Mouse (Mus musculus): ENCODE results near the gene Tmem79. TPM values are rescaled to one million over a fixed set of nuclear protein-coding genes. Genes with fewer than 3 reads are reported as not detected.

The Tmem79 gene
- polyA plus RNA-seq, 2 experiments, result 0.70 to 1.0 TPM

DNA sequence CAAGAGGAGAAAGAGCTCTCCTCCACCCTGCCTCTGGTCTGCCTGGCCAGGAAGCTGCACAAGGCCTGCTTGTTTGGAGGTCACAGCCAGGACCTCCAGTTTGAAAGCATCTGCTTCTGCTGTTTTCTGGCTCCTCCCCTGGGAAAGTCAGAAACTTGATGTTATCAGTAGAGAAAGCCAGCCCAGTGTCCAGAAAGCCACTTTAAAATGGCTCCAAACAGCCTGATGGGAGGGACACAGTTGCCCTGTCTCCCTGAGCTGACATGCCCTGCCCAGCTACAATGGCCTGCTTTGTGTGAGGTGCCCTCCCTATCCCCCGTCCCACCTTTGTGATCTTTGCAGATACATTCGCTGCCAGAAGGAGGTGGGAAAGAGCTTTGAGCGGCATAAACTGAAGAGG is 24.0 kb upstream of the Tmem79 start:
- peaks cover 73% of the 10 kb centered on the region for H3K36me3 ChIP-seq (replicated peaks; ENCODE audit: control insufficient read depth, insufficient read depth, low read depth)
- ATAC-seq (ENCODE audit: insufficient read depth), result no peak

DNA sequence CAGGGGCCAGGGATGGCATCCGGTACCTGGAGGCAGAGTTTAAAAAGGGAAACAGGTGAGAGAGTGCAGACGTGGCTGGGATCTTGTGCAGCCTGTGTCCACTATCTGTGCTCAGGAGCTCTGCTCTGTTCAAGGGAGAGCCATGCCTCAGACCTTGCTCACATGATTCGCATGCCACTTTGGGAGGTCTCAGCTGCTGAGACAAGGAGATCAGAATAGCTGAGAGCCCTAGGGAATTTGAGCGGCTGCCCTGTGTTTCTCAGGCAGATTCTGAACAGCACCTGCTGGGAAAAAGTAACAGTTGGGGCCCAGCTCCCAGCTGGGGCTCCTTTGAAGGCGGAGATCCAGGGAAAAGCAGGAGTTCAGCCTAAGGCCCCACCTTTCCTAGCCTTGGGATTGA is 23.6 kb upstream of the Tmem79 start:
- no peak for TF ChIP-seq EP300 (IDR thresholded peaks at IDR 0.05; ENCODE audit: low read depth)
- no peak for TF ChIP-seq CTCF (IDR thresholded peaks at IDR 0.05; ENCODE audit: low read depth)
- no peak overlapping the region for H3K4me3 ChIP-seq (ENCODE audit: insufficient read depth in 1 of 2, low read depth in 2 of 2, low read length in 2 of 2)
- peaks cover 77% of the 10 kb centered on the region for H3K36me3 ChIP-seq (replicated peaks; ENCODE audit: control insufficient read depth, insufficient read depth, low read depth)
- H3K9ac ChIP-seq (replicated peaks), result no peak overlapping the region
- no peaks in the 10 kb centered on the region for H3K27me3 ChIP-seq (ENCODE audit: control insufficient read depth, insufficient read depth, low read length)
- H3K4me2 ChIP-seq (ENCODE audit: low read depth), result no peak overlapping the region
- no peak for ATAC-seq (ENCODE audit: insufficient read depth)
- peaks cover 25 to 31% of the 10 kb centered on the region in 2 experiments for H3K4me1 ChIP-seq (replicated peaks; ENCODE audit: control insufficient read depth in 2 of 2, insufficient read depth in 2 of 2, low read length in 1 of 2)
- DNase-seq (ENCODE audit: low read depth in 3 of 3, low spot score in 3 of 3), result no peak
- 75% methylated on average over 5 of the region's 5 CpGs for WGBS (ENCODE audit: insufficient replicate concordance)
- H3K27ac ChIP-seq, result no peak overlapping the region
- H3K9me3 ChIP-seq (ENCODE audit: control insufficient read depth, low read length), result no peaks in the 10 kb centered on the region

More for the DNA sequence above, 24.0 kb upstream of the Tmem79 start:
- Histone ChIP-seq H3K4me1 (replicated peaks; ENCODE audit: control insufficient read depth in 2 of 2, insufficient read depth in 2 of 2, low read length in 1 of 2) (peaks cover 29 to 35% of the 10 kb centered on the region in 2 experiments), H3K4me3 (ENCODE audit: insufficient read depth in 1 of 2, low read depth in 2 of 2, low read length in 2 of 2) (no peak overlapping the region), H3K27me3 (ENCODE audit: control insufficient read depth, insufficient read depth, low read length) (peaks cover 2% of the 10 kb centered on the region), H3K9ac (replicated peaks) (no peak overlapping the region), H3K27ac (no peak overlapping the region), H3K4me2 (ENCODE audit: low read depth) (no peak overlapping the region), H3K9me3 (ENCODE audit: control insufficient read depth, low read length) (no peaks in the 10 kb centered on the region)
- no peak for DNase-seq (ENCODE audit: low read depth in 3 of 3, low spot score in 3 of 3)
- WGBS (ENCODE audit: insufficient replicate concordance), result 81% methylated on average over 3 of the region's 3 CpGs
- no peak for TF ChIP-seq EP300 (IDR thresholded peaks at IDR 0.05; ENCODE audit: low read depth)

DNA sequence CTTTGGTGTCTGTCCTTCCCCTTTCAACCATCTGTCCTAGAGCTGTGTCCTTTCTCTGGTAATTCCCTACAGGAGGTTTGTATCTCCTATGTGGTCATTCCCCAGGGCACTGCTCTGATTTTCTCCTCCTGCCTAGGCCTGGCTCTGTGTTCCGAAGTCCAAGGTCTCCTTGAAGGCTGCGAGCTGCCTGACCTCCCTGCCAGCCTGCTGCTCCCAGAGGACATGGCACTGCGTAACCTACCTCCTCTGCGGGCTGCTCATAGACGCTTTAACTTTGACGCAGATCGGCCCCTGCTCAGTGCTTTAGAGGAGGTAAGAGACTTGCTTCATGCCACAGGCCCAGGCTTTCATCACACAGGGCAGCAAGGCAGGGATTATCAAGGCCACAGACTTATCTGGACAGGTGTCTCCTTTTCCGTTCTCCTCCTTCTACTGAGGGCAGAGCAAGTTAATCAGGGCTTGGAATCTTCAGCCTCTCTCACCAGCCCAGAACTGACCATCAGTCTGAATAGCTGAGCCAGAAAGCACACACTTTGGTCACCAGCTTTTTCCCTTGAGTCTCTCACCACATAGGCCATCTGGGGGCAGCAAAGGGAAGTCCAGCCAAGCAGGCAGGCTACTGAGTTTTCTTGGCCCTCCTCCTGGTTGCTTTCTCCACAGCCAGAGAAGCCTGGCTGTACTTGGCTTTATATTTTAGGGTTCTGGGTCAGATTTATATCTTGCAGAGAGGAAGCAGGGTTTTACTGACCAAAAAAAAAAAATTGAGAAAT is 18.6 kb upstream of the Tmem79 start:
- H3K4me3 ChIP-seq (ENCODE audit: insufficient read depth in 1 of 2, low read depth in 2 of 2, low read length in 2 of 2), result no peak overlapping the region
- peaks cover 97% of the 10 kb centered on the region for H3K36me3 ChIP-seq (replicated peaks; ENCODE audit: control insufficient read depth, insufficient read depth, low read depth)
- no peak overlapping the region for H3K27ac ChIP-seq
- no peaks in the 10 kb centered on the region for H3K9me3 ChIP-seq (ENCODE audit: control insufficient read depth, low read length)
- DNase-seq (ENCODE audit: low read depth in 3 of 3, low spot score in 3 of 3), result no peak
- WGBS (ENCODE audit: insufficient replicate concordance), result 91% methylated on average over 8 of the region's 8 CpGs
- ATAC-seq (ENCODE audit: insufficient read depth), result no peak
- TF ChIP-seq CTCF (IDR thresholded peaks at IDR 0.05; ENCODE audit: low read depth), result peak; percentile 40
- TF ChIP-seq EP300 (IDR thresholded peaks at IDR 0.05; ENCODE audit: low read depth), result no peak
- H3K9ac ChIP-seq (replicated peaks), result no peak overlapping the region
- H3K4me2 ChIP-seq (ENCODE audit: low read depth), result no peak overlapping the region
- no peaks in the 10 kb centered on the region for H3K27me3 ChIP-seq (ENCODE audit: control insufficient read depth, insufficient read depth, low read length)
- no peaks in the 10 kb centered on the region for H3K4me1 ChIP-seq (replicated peaks; ENCODE audit: control insufficient read depth in 2 of 2, insufficient read depth in 2 of 2, low read length in 1 of 2)

DNA sequence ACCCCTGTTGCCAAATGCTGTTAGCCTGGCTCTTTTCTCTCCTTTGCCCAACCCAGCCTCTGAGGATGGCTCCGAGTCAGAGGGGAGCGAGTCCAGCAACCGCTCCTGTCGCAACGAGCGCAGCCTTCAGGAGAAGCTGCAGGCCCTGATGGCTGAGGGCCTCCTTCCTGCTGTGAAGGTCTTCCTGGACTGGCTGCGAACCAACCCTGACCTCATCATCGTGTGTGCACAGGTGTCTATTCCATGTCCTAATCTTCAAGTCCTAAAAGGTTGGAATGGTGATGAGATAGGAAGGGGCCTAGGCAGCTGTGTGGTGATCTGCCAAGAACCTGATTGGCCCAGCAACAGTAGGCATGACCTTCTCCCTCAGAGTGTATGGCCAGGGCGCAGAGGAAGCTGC is 17.0 kb upstream of the Tmem79 start:
- Histone ChIP-seq H3K4me1 (replicated peaks; ENCODE audit: control insufficient read depth in 2 of 2, insufficient read depth in 2 of 2, low read length in 1 of 2) (no peaks in the 10 kb centered on the region), H3K9me3 (ENCODE audit: control insufficient read depth, low read length) (no peaks in the 10 kb centered on the region), H3K4me3 (ENCODE audit: insufficient read depth in 1 of 2, low read depth in 2 of 2, low read length in 2 of 2) (no peak overlapping the region), H3K36me3 (replicated peaks; ENCODE audit: control insufficient read depth, insufficient read depth, low read depth) (peaks cover 96% of the 10 kb centered on the region), H3K27ac (no peak overlapping the region), H3K4me2 (ENCODE audit: low read depth) (no peak overlapping the region), H3K9ac (replicated peaks) (no peak overlapping the region), H3K27me3 (ENCODE audit: control insufficient read depth, insufficient read depth, low read length) (no peaks in the 10 kb centered on the region)
- ATAC-seq (ENCODE audit: insufficient read depth), result no peak
- WGBS (ENCODE audit: insufficient replicate concordance), result 89% methylated on average over 9 of the region's 9 CpGs
- TF ChIP-seq EP300 (IDR thresholded peaks at IDR 0.05; ENCODE audit: low read depth), result no peak
- TF ChIP-seq CTCF (IDR thresholded peaks at IDR 0.05; ENCODE audit: low read depth), result no peak
- DNase-seq (ENCODE audit: low read depth in 3 of 3, low spot score in 3 of 3), result no peak

DNA sequence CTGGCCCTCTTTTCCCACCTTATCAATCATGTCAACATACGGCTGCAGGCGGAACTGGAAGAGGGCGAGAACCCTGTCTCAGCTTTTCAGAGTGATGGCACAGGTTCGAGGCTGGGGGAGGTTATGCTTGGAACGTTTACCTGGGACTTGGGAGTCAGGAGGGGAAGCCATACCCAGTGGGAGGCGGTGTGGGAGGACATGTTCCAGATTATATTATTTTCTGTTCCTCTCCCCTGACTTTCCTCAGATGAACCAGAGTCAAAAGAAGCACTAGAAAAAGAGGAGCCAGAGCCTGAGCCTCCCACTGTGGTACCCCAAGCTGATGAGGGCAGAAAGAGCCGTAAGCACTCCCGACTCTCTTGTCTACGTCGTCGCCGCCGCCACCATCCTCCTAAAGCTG is 14.8 kb upstream of the Tmem79 start:
- H3K4me1 ChIP-seq (replicated peaks; ENCODE audit: control insufficient read depth in 2 of 2, insufficient read depth in 2 of 2, low read length in 1 of 2), result no peaks in the 10 kb centered on the region
- no peak overlapping the region for H3K4me2 ChIP-seq (ENCODE audit: low read depth)
- H3K4me3 ChIP-seq (ENCODE audit: insufficient read depth in 1 of 2, low read depth in 2 of 2, low read length in 2 of 2), result no peak overlapping the region
- TF ChIP-seq EP300 (IDR thresholded peaks at IDR 0.05; ENCODE audit: low read depth), result no peak
- TF ChIP-seq CTCF (IDR thresholded peaks at IDR 0.05; ENCODE audit: low read depth), result no peak
- no peak overlapping the region for H3K9ac ChIP-seq (replicated peaks)
- no peak overlapping the region for H3K27ac ChIP-seq
- no peak for DNase-seq (ENCODE audit: low read depth in 3 of 3, low spot score in 3 of 3)
- no peaks in the 10 kb centered on the region for H3K9me3 ChIP-seq (ENCODE audit: control insufficient read depth, low read length)
- H3K27me3 ChIP-seq (ENCODE audit: control insufficient read depth, insufficient read depth, low read length), result no peaks in the 10 kb centered on the region
- ATAC-seq (ENCODE audit: insufficient read depth), result no peak
- 86% methylated on average over 13 of the region's 13 CpGs for WGBS (ENCODE audit: insufficient replicate concordance)
- H3K36me3 ChIP-seq (replicated peaks; ENCODE audit: control insufficient read depth, insufficient read depth, low read depth), result peaks cover 99% of the 10 kb centered on the region

Measured in liver, embryonic 14.5 days (tissue).